Mouse (Mus musculus) myocyte (in vitro differentiated cells): ENCODE data around the gene B3galnt1. TPM values are rescaled to one million over a fixed set of nuclear protein-coding genes. Genes with fewer than 3 reads are reported as not detected.

Source experiments
- H3K27me3 ChIP-seq: one replicate; pipeline ENCODE4 v1.6.1; 2011; ENCODE audit not compliant: control insufficient read depth, insufficient read depth, insufficient read length
- H3K36me3 ChIP-seq: one replicate; pipeline ENCODE4 v1.6.1; 2011; ENCODE audit not compliant: control insufficient read depth, insufficient read depth
- H3K4me2 ChIP-seq: one replicate; pipeline ENCODE4 v1.6.1; 2011; ENCODE audit warnings: low read depth, control low read depth
- H3K4me3 ChIP-seq: one replicate; pipeline ENCODE4 v1.5.1; 2011; ENCODE audit warnings: mild to moderate bottlenecking, control low read depth, moderate library complexity
- H3K79me2 ChIP-seq: one replicate; pipeline ENCODE4 v1.6.1; 2011; ENCODE audit not compliant: control insufficient read depth, insufficient read depth
- H3ac ChIP-seq: one replicate; pipeline ENCODE4 v1.6.1; 2011; ENCODE audit not compliant: control insufficient read depth, insufficient read length
- CEBPB ChIP-seq: IDR thresholded peaks from 2 replicates; pipeline ENCODE4 v1.6.1; 2011; ENCODE audit warnings: mild to moderate bottlenecking, moderate library complexity; ENCODE audit not compliant: poor library complexity, insufficient read depth, severe bottlenecking
- E2F4 ChIP-seq: IDR thresholded peaks from one replicate; pipeline ENCODE4 v1.6.1; 2011; ENCODE audit warnings: mild to moderate bottlenecking, control low read depth, moderate library complexity; ENCODE audit not compliant: insufficient read depth
- MAX ChIP-seq: IDR thresholded peaks from one replicate; pipeline ENCODE4 v1.6.1; 2011; ENCODE audit warnings: low read depth, mild to moderate bottlenecking, control low read depth
- MYOD1 ChIP-seq, 3 experiments: IDR thresholded peaks; one replicate each; pipeline ENCODE4 v1.6.1; 2011; ENCODE audit warnings: control low read depth in 2 of 3, low read depth in 2 of 3, mild to moderate bottlenecking in 2 of 3, moderate library complexity in 1 of 3; ENCODE audit not compliant: insufficient read length in 2 of 3, control insufficient read depth in 1 of 3
- MYOG ChIP-seq, 3 experiments: IDR thresholded peaks; one replicate each; pipeline ENCODE4 v1.6.1; 2011; ENCODE audit warnings: control low read depth in 2 of 3, low read depth in 2 of 3, mild to moderate bottlenecking in 2 of 3; ENCODE audit not compliant: insufficient read length in 2 of 3, control insufficient read depth in 1 of 3, insufficient read depth in 1 of 3
- POLR2A ChIP-seq: IDR thresholded peaks from one replicate; pipeline ENCODE4 v1.6.1; 2011; ENCODE audit warnings: low read depth, mild to moderate bottlenecking, control low read depth, moderate library complexity; ENCODE audit not compliant: insufficient read length
- POLR2AphosphoS2 ChIP-seq: IDR thresholded peaks from one replicate; pipeline ENCODE4 v1.6.1; 2011; ENCODE audit warnings: low read depth, control low read depth; ENCODE audit not compliant: insufficient read length
- REST ChIP-seq: IDR thresholded peaks from one replicate; pipeline ENCODE4 v1.6.1; 2011; ENCODE audit warnings: mild to moderate bottlenecking, control low read depth, moderate library complexity; ENCODE audit not compliant: insufficient read depth, insufficient read length
- SRF ChIP-seq: IDR thresholded peaks from one replicate; pipeline ENCODE4 v1.6.1; 2011; ENCODE audit warnings: low read depth; ENCODE audit not compliant: control insufficient read depth, insufficient read length
- TCF12 ChIP-seq: IDR thresholded peaks from one replicate; pipeline ENCODE4 v1.6.1; 2011; ENCODE audit warnings: mild to moderate bottlenecking, control low read depth; ENCODE audit not compliant: poor library complexity, insufficient read depth, severe bottlenecking
- TCF3 ChIP-seq: IDR thresholded peaks from one replicate; pipeline ENCODE4 v1.6.1; 2011; ENCODE audit warnings: low read depth, control low read depth; ENCODE audit not compliant: insufficient read length
- USF1 ChIP-seq: IDR thresholded peaks from one replicate; pipeline ENCODE4 v1.6.1; 2011; ENCODE audit warnings: low read depth, mild to moderate bottlenecking, control low read depth, moderate library complexity
- polyA plus RNA-seq: library from polyadenylated mRNA; unstranded; fragments of >200 nt; fragmentation: generic; extraction: Trizol; gene quantifications from one replicate; pipeline ENCODE4 v1.2.1, GENCODE M21; 2012; ENCODE audit warnings: missing spikeins

Gene B3galnt1
- polyA plus RNA-seq, 1 experiment = 1.6 TPM

GRCm38 (mm10) chr3:69548704-69549455 is 49.9 kb downstream of the B3galnt1 start:
- TF ChIP-seq E2F4 (no peak), REST (no peak), POLR2AphosphoS2 (no peak), USF1 (no peak), CEBPB (no peak), SRF (no peak), MYOG (IDR thresholded peaks at IDR 0.05; ENCODE audit: control insufficient read depth in 1 of 3, insufficient read depth in 1 of 3, insufficient read length in 2 of 3, low read depth in 2 of 3) (no peak)
- no peaks in the 10 kb centered on the region for H3K79me2 ChIP-seq
- no peaks in the 10 kb centered on the region for H3K27me3 ChIP-seq
- H3K4me3 ChIP-seq = no peak overlapping the region
- H3ac ChIP-seq = no peak overlapping the region
- H3K4me2 ChIP-seq = no peak overlapping the region
- no peaks in the 10 kb centered on the region for H3K36me3 ChIP-seq

GRCm38 (mm10) chr3:69545017-69545416 is 53.7 kb downstream of the B3galnt1 start:
- TF ChIP-seq MAX = no peak
- no peak for TF ChIP-seq POLR2AphosphoS2
- TF ChIP-seq CEBPB = no peak
- TF ChIP-seq TCF3 = no peak
- no peak for TF ChIP-seq REST
- TF ChIP-seq SRF = no peak
- TF ChIP-seq TCF12 = no peak
- TF ChIP-seq E2F4 = no peak
- no peak for TF ChIP-seq MYOD1 (IDR thresholded peaks at IDR 0.05; ENCODE audit: control insufficient read depth in 1 of 3, insufficient read length in 2 of 3, low read depth in 2 of 3)
- no peak for TF ChIP-seq POLR2A
- no peak for TF ChIP-seq USF1
- no peak for TF ChIP-seq MYOG (IDR thresholded peaks at IDR 0.05; ENCODE audit: control insufficient read depth in 1 of 3, insufficient read depth in 1 of 3, insufficient read length in 2 of 3, low read depth in 2 of 3)
- Histone ChIP-seq H3ac (no peak overlapping the region), H3K79me2 (no peaks in the 10 kb centered on the region), H3K4me3 (no peak overlapping the region), H3K4me2 (no peak overlapping the region), H3K36me3 (no peaks in the 10 kb centered on the region), H3K27me3 (no peaks in the 10 kb centered on the region)

GRCm38 (mm10) chr3:69543730-69544129 is 55.0 kb downstream of the B3galnt1 start:
- Histone ChIP-seq H3K79me2 (no peaks in the 10 kb centered on the region), H3ac (no peak overlapping the region), H3K4me2 (no peak overlapping the region), H3K4me3 (no peak overlapping the region), H3K27me3 (no peaks in the 10 kb centered on the region), H3K36me3 (no peaks in the 10 kb centered on the region)
- TF ChIP-seq MYOG (IDR thresholded peaks at IDR 0.05; ENCODE audit: control insufficient read depth in 1 of 3, insufficient read depth in 1 of 3, insufficient read length in 2 of 3, low read depth in 2 of 3) = no peak
- no peak for TF ChIP-seq TCF12
- TF ChIP-seq MAX = no peak
- TF ChIP-seq TCF3 = no peak
- no peak for TF ChIP-seq CEBPB
- TF ChIP-seq MYOD1 (IDR thresholded peaks at IDR 0.05; ENCODE audit: control insufficient read depth in 1 of 3, insufficient read length in 2 of 3, low read depth in 2 of 3) = no peak
- no peak for TF ChIP-seq POLR2AphosphoS2
- TF ChIP-seq USF1 = no peak
- TF ChIP-seq POLR2A = no peak
- TF ChIP-seq REST = no peak
- no peak for TF ChIP-seq SRF
- no peak for TF ChIP-seq E2F4

- H3K79me2 ChIP-seq = no peaks in the 10 kb centered on the region
- TF ChIP-seq POLR2AphosphoS2 = no peak
- no peak for TF ChIP-seq USF1
- no peak for TF ChIP-seq TCF12
Measured at GRCm38 (mm10) chr3:69542962-69543361, 55.8 kb downstream of the B3galnt1 start.

GRCm38 (mm10) chr3:69535941-69536647 is 62.7 kb downstream of the B3galnt1 start:
- Histone ChIP-seq H3K4me2 (no peak overlapping the region), H3K4me3 (no peak overlapping the region), H3K79me2 (no peaks in the 10 kb centered on the region), H3K36me3 (no peaks in the 10 kb centered on the region), H3K27me3 (no peaks in the 10 kb centered on the region), H3ac (no peak overlapping the region)
- TF ChIP-seq CEBPB (no peak), TCF3 (no peak), POLR2AphosphoS2 (no peak)

More at GRCm38 (mm10) chr3:69542962-69543361, 55.8 kb downstream of the B3galnt1 start:
- Histone ChIP-seq H3K4me3 (no peak overlapping the region), H3ac (no peak overlapping the region), H3K36me3 (no peaks in the 10 kb centered on the region), H3K27me3 (no peaks in the 10 kb centered on the region), H3K4me2 (no peak overlapping the region)
